Mouse (Mus musculus) mouse trophoblast stem cell (cell line): ENCODE measurements around the gene Gm30191.

Experiments
- in situ Hi-C, 2 experiments: fragments of 300-500 bp; cut with MseI, MboI; formaldehyde crosslinking; loops; 2 replicates in 1 of 2; 3 replicates in 1 of 2; pipeline ENCODE4 v1.15.1; 2025

The Gm30191 gene

DNA sequence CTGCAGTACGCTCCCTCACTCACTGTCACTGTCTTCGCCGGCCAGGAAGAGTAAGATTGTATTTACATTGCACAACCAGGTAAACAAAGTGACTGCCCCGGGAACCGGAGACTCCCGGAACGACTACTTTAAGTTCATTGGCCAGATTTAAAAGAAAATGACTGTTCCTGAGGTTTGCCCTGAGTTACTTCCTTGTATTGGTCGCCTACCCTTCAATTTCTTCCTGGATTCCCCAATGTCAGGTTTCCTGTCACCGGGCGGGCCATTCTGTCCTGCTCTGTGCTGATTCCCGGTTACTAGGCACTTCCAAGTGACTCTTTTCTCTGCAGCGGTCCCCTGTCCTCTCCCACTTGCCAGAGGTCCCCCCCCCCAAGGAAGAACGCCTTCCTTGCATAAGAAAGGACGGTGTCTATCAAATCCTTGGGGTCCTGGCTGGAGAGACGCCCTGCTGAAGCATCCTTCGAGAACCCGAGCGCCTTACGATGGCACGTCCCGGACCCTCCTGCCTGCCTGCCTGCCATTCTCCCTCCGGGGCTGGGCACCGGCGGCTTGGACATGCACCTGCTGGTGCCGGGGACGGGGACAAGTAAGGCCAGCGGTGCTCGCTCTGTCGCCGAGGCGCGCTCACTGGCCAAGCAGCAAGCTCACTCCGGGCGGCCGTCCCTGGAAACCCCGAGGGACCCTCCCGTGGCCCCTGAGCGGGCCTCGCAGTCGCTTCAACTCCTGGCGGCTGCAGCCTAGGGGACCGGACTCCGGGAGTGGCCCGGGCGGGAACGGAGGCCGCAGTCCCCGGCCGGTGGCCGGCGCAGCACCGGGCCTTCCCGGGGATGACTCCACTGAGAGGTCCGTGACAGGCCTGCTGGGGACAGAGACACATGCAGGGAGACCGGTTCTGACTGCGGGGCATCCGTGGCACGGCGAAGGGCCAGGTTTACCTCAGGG is 39.8 kb downstream of the Gm30191 start:
- in situ Hi-C loops, result no loop called here

GRCm38 (mm10) chr4:134287168-134287564 is 40.4 kb downstream of the Gm30191 start:
- in situ Hi-C loops, result no loop called here

- in situ Hi-C loops, result no loop called here
These were observed 40.9 kb downstream of the Gm30191 start, which contains the start of gene Pdik1l for GRCm38 (mm10) chr4:134287575-134288025. TSS of gene Pdik1l (minus strand) at chr4:134287895.

GRCm38 (mm10) chr4:134288397-134289256 is 41.9 kb downstream of the Gm30191 start:
- in situ Hi-C loops, result no loop called here

GRCm38 (mm10) chr4:134292067-134292466 is 45.3 kb downstream of the Gm30191 start:
- in situ Hi-C loops, result loop anchor here in 1 of 2 experiments (5.0 to 10.0 kb wide), 2 partner anchors 35 to 97 kb away; no protein-coding TSS in a partner anchor

GRCm38 (mm10) chr4:134293061-134293691 is 46.4 kb downstream of the Gm30191 start:
- in situ Hi-C loops, result loop anchor here in 1 of 2 experiments (5.0 to 10.0 kb wide), 2 partner anchors 36 to 98 kb away; no protein-coding TSS in a partner anchor

DNA sequence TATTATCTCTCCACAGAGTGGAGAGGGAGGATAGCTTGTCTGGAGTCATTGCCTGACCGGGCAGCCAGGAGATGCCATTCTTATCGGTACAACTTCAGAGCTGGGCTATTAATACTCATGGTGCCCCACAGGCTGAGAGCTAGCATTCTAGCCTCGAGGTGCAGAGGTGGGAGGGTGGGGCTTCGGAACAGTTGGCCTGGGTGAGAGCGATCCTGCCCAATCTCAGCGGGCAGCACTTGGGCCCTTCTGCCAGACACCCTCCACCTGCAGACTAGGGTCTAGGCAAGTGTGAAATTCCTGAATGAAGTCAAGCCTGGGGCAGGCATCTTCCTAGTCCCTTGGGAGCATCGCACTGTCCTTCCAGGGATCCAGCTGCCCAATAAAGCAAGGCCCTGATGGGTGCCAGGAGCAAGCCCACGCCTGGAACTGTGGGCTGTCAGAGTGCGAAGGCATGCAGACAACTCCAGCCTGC is 47.0 kb downstream of the Gm30191 start:
- in situ Hi-C loops, result loop anchor here in 1 of 2 experiments (5.0 to 10.0 kb wide), 2 partner anchors 36 to 99 kb away; no protein-coding TSS in a partner anchor

DNA sequence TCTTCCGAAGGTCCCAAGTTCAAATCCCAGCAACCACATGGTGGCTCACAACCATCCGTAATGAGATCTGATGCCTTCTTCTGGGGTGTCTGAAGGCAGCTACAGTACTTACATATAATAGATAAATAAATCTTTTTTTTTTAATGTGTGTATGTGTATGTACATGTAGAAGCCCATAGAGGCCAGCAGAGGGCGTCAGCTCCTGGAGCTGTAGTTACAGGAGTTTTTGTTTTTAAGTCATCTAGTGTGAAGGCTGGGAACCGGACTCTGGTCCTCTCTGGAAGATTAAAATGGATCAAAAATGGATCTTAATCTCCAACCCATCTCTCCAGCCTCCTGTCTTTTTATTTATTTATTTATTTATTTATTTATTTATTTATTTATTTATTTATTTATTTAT is 49.4 kb downstream of the Gm30191 start:
- in situ Hi-C loops, result loop anchor here in 1 of 2 experiments (10.0 kb wide), 1 partner anchor 101 kb away; no protein-coding TSS in a partner anchor

GRCm38 (mm10) chr4:134296523-134296922 is 49.8 kb downstream of the Gm30191 start:
- in situ Hi-C loops, result loop anchor here in 1 of 2 experiments (10.0 kb wide), 1 partner anchor 102 kb away; no protein-coding TSS in a partner anchor

- in situ Hi-C loops, result loop anchor here in 1 of 2 experiments (10.0 kb wide), 1 partner anchor 103 kb away; no protein-coding TSS in a partner anchor
These were observed 50.6 kb downstream of the Gm30191 start for GRCm38 (mm10) chr4:134297369-134297768.

DNA sequence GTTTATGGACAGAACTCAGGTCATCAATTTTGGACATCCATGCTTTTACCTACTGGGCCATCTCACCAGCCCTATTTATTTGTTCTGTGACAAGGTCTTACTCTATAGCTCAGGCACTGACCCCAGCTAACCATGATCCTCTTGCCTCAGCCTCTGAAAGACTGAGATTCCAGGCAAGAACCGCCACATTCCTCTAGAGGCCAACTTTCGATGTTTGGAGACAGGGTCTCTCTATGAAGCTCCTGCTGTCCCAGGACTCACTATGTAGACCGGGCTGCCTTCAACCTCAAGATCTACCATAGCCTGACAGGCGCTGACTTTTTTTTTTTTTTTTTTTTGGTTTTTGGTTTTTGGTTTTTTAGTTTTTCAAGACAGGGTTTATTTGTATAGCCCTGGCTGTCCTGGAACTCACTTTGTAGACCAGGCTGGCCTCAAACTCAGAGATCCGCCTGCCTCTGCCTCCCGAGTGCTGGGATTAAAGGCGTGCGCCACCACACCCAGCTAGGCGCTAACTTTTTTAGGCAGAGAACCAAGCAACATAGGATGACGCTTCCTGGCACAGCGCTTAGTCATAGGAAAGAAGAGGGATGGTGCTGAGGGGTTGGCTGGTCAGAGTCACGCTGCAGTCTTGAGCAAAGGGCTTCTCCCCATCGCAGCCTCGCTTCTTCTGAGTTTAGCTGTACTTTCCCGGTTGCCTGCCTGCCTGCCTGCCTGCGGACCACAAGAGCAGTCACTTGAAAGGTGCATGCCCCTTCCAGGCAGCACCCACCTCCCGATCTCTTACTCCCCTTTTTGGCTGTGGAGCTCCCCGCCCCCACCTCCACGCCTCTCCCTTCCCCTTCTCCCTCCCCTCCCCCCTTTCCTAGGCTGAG is 52.1 kb downstream of the Gm30191 start:
- in situ Hi-C loops, result loop anchor here in 1 of 2 experiments (10.0 kb wide), 1 partner anchor 104 kb away; no protein-coding TSS in a partner anchor

- in situ Hi-C loops, result loop anchor here in 1 of 2 experiments (10.0 kb wide), 1 partner anchor 105 kb away; no protein-coding TSS in a partner anchor
These were observed 52.7 kb downstream of the Gm30191 start for GRCm38 (mm10) chr4:134299498-134299810.
